Mouse (Mus musculus): Measurements from ENCODE around the gene Fzd5. TPM values are rescaled to one million over a fixed set of nuclear protein-coding genes. Genes with fewer than 3 reads are reported as not detected.

Fzd5 gene
- polyA plus RNA-seq, 1 experiment = 2.1 TPM

GRCm38 (mm10) chr1:64738661-64739082 lies 1.1 kb upstream of the Fzd5 start:
- TF ChIP-seq POLR2A (IDR thresholded peaks at IDR 0.05; ENCODE audit: insufficient read length, low read depth) (no peak), USF1 (IDR thresholded peaks at IDR 0.05; ENCODE audit: low read depth) (no peak), MYOD1 (IDR thresholded peaks at IDR 0.05; ENCODE audit: control insufficient read depth in 1 of 3, insufficient read length in 2 of 3, low read depth in 2 of 3) (no peak), REST (IDR thresholded peaks at IDR 0.05; ENCODE audit: insufficient read depth, insufficient read length) (no peak), CEBPB (IDR thresholded peaks at IDR 0.05; ENCODE audit: insufficient read depth, poor library complexity, severe bottlenecking) (no peak), MYOG (IDR thresholded peaks at IDR 0.05; ENCODE audit: control insufficient read depth in 1 of 3, insufficient read depth in 1 of 3, insufficient read length in 2 of 3, low read depth in 2 of 3) (no peak), TCF3 (IDR thresholded peaks at IDR 0.05; ENCODE audit: insufficient read length, low read depth) (no peak), SRF (IDR thresholded peaks at IDR 0.05; ENCODE audit: control insufficient read depth, insufficient read length, low read depth) (no peak), POLR2AphosphoS2 (IDR thresholded peaks at IDR 0.05; ENCODE audit: insufficient read length, low read depth) (no peak), MAX (IDR thresholded peaks at IDR 0.05; ENCODE audit: low read depth) (no peak), TCF12 (IDR thresholded peaks at IDR 0.05; ENCODE audit: insufficient read depth, poor library complexity, severe bottlenecking) (no peak), E2F4 (IDR thresholded peaks at IDR 0.05; ENCODE audit: insufficient read depth) (no peak)
- Histone ChIP-seq H3K4me3 (peak overlapping the region; percentile 61), H3K79me2 (ENCODE audit: control insufficient read depth, insufficient read depth) (no peaks in the 10 kb centered on the region), H3K36me3 (ENCODE audit: control insufficient read depth, insufficient read depth) (no peaks in the 10 kb centered on the region), H3ac (ENCODE audit: control insufficient read depth, insufficient read length) (no peak overlapping the region), H3K27me3 (ENCODE audit: control insufficient read depth, insufficient read depth, insufficient read length) (no peaks in the 10 kb centered on the region), H3K4me2 (ENCODE audit: low read depth) (peak overlapping the region; percentile 100)

DNA sequence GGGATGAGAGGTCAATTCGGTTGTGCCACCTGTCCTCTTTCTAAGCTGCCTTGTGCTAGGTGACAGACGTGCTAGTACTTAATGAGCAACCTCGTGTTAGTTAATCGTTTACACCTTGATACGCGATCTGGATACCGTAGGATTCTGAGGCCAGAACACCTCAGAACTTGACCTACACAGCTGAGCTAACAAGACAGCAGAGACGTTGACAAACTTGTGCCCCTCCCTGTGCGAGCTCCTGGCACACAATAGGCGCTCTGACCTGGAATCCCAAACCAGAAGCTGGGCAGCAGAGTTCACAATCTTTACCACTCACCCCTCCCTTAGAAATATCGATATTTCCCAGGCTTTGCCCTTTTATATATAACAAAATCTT lies 617 bp upstream of the Fzd5 start:
- Histone ChIP-seq H3K4me3 (peak overlapping the region; percentile 61), H3ac (ENCODE audit: control insufficient read depth, insufficient read length) (no peak overlapping the region), H3K4me2 (ENCODE audit: low read depth) (peak overlapping the region; percentile 100), H3K36me3 (ENCODE audit: control insufficient read depth, insufficient read depth) (no peaks in the 10 kb centered on the region), H3K27me3 (ENCODE audit: control insufficient read depth, insufficient read depth, insufficient read length) (no peaks in the 10 kb centered on the region), H3K79me2 (ENCODE audit: control insufficient read depth, insufficient read depth) (no peaks in the 10 kb centered on the region)
- TF ChIP-seq TCF12 (IDR thresholded peaks at IDR 0.05; ENCODE audit: insufficient read depth, poor library complexity, severe bottlenecking) = no peak
- no peak for TF ChIP-seq REST (IDR thresholded peaks at IDR 0.05; ENCODE audit: insufficient read depth, insufficient read length)
- no peak for TF ChIP-seq TCF3 (IDR thresholded peaks at IDR 0.05; ENCODE audit: insufficient read length, low read depth)
- no peak for TF ChIP-seq USF1 (IDR thresholded peaks at IDR 0.05; ENCODE audit: low read depth)
- TF ChIP-seq MAX (IDR thresholded peaks at IDR 0.05; ENCODE audit: low read depth) = no peak
- no peak for TF ChIP-seq MYOG (IDR thresholded peaks at IDR 0.05; ENCODE audit: control insufficient read depth in 1 of 3, insufficient read depth in 1 of 3, insufficient read length in 2 of 3, low read depth in 2 of 3)
- TF ChIP-seq E2F4 (IDR thresholded peaks at IDR 0.05; ENCODE audit: insufficient read depth) = no peak

- H3K36me3 ChIP-seq (ENCODE audit: control insufficient read depth, insufficient read depth) = no peaks in the 10 kb centered on the region
- no peaks in the 10 kb centered on the region for H3K27me3 ChIP-seq (ENCODE audit: control insufficient read depth, insufficient read depth, insufficient read length)
- peak overlapping the region; percentile 46 for H3ac ChIP-seq (ENCODE audit: control insufficient read depth, insufficient read length)
- TF ChIP-seq MYOG (IDR thresholded peaks at IDR 0.05; ENCODE audit: control insufficient read depth in 1 of 3, insufficient read depth in 1 of 3, insufficient read length in 2 of 3, low read depth in 2 of 3) = no peak
- no peak for TF ChIP-seq POLR2AphosphoS2 (IDR thresholded peaks at IDR 0.05; ENCODE audit: insufficient read length, low read depth)
- TF ChIP-seq MYOD1 (IDR thresholded peaks at IDR 0.05; ENCODE audit: control insufficient read depth in 1 of 3, insufficient read length in 2 of 3, low read depth in 2 of 3) = peak in 1 of 3 experiments; percentile 32
- no peak for TF ChIP-seq TCF12 (IDR thresholded peaks at IDR 0.05; ENCODE audit: insufficient read depth, poor library complexity, severe bottlenecking)
- H3K4me2 ChIP-seq (ENCODE audit: low read depth) = peak overlapping the region; percentile 86
- no peaks in the 10 kb centered on the region for H3K79me2 ChIP-seq (ENCODE audit: control insufficient read depth, insufficient read depth)
- peak overlapping the region; percentile 61 for H3K4me3 ChIP-seq
These were observed 660 bp downstream of the Fzd5 start for GRCm38 (mm10) chr1:64736681-64737501.

DNA sequence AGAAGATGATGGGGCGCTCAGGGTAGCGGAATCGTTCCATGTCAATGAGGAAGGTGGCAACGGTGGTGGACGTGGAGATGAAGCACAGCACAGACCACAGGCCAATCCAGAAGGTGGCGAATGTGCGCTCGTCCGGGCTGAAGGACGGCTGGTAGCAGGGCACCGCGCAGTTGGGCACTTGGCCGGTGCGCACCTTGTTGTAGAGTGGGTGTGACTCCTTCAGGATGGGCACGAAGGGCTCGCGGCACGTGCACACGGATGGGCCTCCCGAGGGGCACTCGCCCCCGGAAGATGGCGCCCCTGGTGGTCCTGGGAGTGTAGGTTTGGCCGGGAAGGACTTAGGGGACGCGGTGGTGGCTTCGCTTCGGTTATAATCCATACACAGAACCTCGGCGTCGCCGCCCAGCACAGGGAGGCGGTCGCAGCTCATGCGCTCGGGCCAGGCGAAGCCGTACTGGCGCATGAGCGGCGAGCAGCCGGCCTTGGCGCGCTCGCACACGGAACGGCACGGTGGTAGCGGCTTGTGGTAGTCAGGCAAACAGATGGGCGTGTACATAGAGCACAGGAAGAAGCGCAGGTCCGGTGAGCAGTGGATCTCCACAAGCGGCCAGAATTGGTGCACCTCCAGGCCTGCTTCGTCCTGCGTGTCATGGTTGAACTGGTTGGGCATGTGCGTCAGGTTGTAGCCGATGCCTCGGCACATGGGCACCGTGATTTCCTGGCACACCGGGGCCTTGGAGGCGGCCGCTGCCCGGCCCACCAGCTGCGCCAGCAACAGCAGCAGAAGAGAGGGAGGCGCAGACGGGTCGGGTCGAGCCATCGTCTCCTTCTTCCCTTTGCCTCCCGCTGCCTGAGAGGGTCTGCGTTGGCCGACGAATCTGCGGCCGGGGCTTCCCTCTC lies 1.5 kb downstream of the Fzd5 start:
- no peaks in the 10 kb centered on the region for H3K79me2 ChIP-seq (ENCODE audit: control insufficient read depth, insufficient read depth)
- H3K36me3 ChIP-seq (ENCODE audit: control insufficient read depth, insufficient read depth) = no peaks in the 10 kb centered on the region
- peak overlapping the region; percentile 86 for H3K4me2 ChIP-seq (ENCODE audit: low read depth)
- H3K27me3 ChIP-seq (ENCODE audit: control insufficient read depth, insufficient read depth, insufficient read length) = no peaks in the 10 kb centered on the region
- TF ChIP-seq MYOG (IDR thresholded peaks at IDR 0.05; ENCODE audit: control insufficient read depth in 1 of 3, insufficient read depth in 1 of 3, insufficient read length in 2 of 3, low read depth in 2 of 3) = peak in 1 of 3 experiments; percentile 18
- no peak for TF ChIP-seq REST (IDR thresholded peaks at IDR 0.05; ENCODE audit: insufficient read depth, insufficient read length)
- no peak for TF ChIP-seq E2F4 (IDR thresholded peaks at IDR 0.05; ENCODE audit: insufficient read depth)
- TF ChIP-seq SRF (IDR thresholded peaks at IDR 0.05; ENCODE audit: control insufficient read depth, insufficient read length, low read depth) = no peak
- peak in 1 of 3 experiments; percentile 14 for TF ChIP-seq MYOD1 (IDR thresholded peaks at IDR 0.05; ENCODE audit: control insufficient read depth in 1 of 3, insufficient read length in 2 of 3, low read depth in 2 of 3)
- H3K4me3 ChIP-seq = peak overlapping the region; percentile 61
- H3ac ChIP-seq (ENCODE audit: control insufficient read depth, insufficient read length) = peak overlapping the region; percentile 46

All from myocyte (in vitro differentiated cells).